Mouse (Mus musculus) neural tube, embryonic 15.5 days (tissue): ENCODE results near the gene Zfp524. TPM values are rescaled to one million over a fixed set of nuclear protein-coding genes. Genes with fewer than 3 reads are reported as not detected.

Experiments used
- ATAC-seq: fragments of 200-750 bp; cut with Nextera tagmentation; 2 replicates; pipeline ENCODE4 v1.8.0; 2017; ENCODE audit warnings: mild to moderate bottlenecking, moderate TSS enrichment, moderate library complexity; ENCODE audit not compliant: low FRiP score
- H3K27ac ChIP-seq: fragments of 300-500 bp; sonication (generic); replicated peaks from 2 replicates; pipeline ENCODE4 v1.5.1; 2015; ENCODE audit warnings: mild to moderate bottlenecking, inconsistent platforms
- H3K27me3 ChIP-seq: fragments of 300-500 bp; sonication (generic); replicated peaks from 2 replicates; pipeline ENCODE4 v1.6.1; 2015; ENCODE audit warnings: inconsistent platforms
- H3K36me3 ChIP-seq: fragments of 300-500 bp; sonication (generic); 2 replicates; pipeline ENCODE4 v1.6.1; 2015; ENCODE audit warnings: inconsistent platforms
- H3K4me1 ChIP-seq: fragments of 300-500 bp; sonication (generic); 2 replicates; pipeline ENCODE4 v1.6.1; 2015; ENCODE audit warnings: inconsistent platforms
- H3K4me2 ChIP-seq: fragments of 300-500 bp; sonication (generic); 2 replicates; pipeline ENCODE4 v1.6.1; 2015; ENCODE audit warnings: inconsistent platforms, mild to moderate bottlenecking, moderate library complexity
- H3K4me3 ChIP-seq: fragments of 300-500 bp; sonication (generic); replicated peaks from 2 replicates; pipeline ENCODE4 v1.5.1; 2015; ENCODE audit warnings: mild to moderate bottlenecking, inconsistent platforms
- H3K9ac ChIP-seq: fragments of 300-500 bp; sonication (generic); replicated peaks from 2 replicates; pipeline ENCODE4 v1.6.1; 2015; ENCODE audit warnings: mild to moderate bottlenecking, inconsistent platforms
- H3K9me3 ChIP-seq: fragments of 300-500 bp; sonication (generic); replicated peaks from 2 replicates; pipeline ENCODE4 v1.6.1; 2016; ENCODE audit warnings: inconsistent platforms
- WGBS: fragments of 180-500 bp; shearing (Covaris S2); methylation state at CpG from one replicate; pipeline ENCODE4 v1.1.7; 2015; ENCODE audit warnings: mixed read lengths; 5-methylcytosine and 5-hydroxymethylcytosine counted together
- polyA plus RNA-seq: library from polyadenylated mRNA; unstranded; fragments of >200 nt; fragmentation: Nextera tagmentation; extraction: Ambion mirVana; gene quantifications from 2 replicates; pipeline ENCODE4 v1.2.1, GENCODE M21; 2015

Gene Zfp524
- polyA plus RNA-seq, 1 experiment from 2014 or later: 7.3 TPM

GRCm38 (mm10) chr7:5036136-5036535, 21.9 kb downstream of the Zfp524 start:
- Histone ChIP-seq H3K4me3 (no peak overlapping the region), H3K4me1 (peaks cover 22% of the 10 kb centered on the region), H3K9me3 (peaks cover 5% of the 10 kb centered on the region), H3K27me3 (no peaks in the 10 kb centered on the region), H3K9ac (no peak overlapping the region), H3K4me2 (no peak overlapping the region), H3K36me3 (peaks cover 45% of the 10 kb centered on the region), H3K27ac (no peak overlapping the region)
- ATAC-seq: no peak
- 96% methylated on average over 9 of the region's 9 CpGs for whole genome bisulfite sequencing

DNA sequence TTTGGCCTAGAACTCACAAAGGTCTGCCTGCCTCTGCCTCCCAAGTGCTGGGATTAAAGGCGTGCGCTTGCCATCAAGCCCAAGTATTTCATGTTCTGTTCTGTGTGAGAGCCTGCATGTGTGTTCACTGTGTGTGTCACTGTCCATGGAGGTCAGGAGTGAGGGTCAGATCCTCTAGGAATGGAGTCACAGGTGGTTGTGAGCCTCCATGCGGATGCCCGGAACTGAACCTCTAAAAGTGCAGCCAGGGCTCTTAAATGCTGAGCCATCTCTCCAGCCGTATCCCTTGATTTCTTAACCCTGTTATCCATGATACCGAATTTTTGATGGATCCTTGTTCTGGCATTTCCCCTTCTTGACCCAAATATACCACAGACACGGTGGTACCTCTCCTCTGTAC, 22.8 kb downstream of the Zfp524 start:
- Histone ChIP-seq H3K9me3 (no peaks in the 10 kb centered on the region), H3K36me3 (peaks cover 36% of the 10 kb centered on the region), H3K4me3 (peak overlapping the region; percentile 61; the same call in 1 of the 2 replicates), H3K4me1 (peaks cover 22% of the 10 kb centered on the region), H3K27me3 (no peaks in the 10 kb centered on the region), H3K9ac (no peak overlapping the region), H3K4me2 (peak overlapping the region; percentile 68), H3K27ac (0 out of 2 replicates have a peak overlapping the region, but pooled peaks have one; percentile 99)
- WGBS: 94% methylated on average over 7 of the region's 7 CpGs
- ATAC-seq: no peak

GRCm38 (mm10) chr7:5037467-5037866, 23.3 kb downstream of the Zfp524 start:
- peak overlapping the region; percentile 68 for H3K4me2 ChIP-seq
- H3K9me3 ChIP-seq: no peaks in the 10 kb centered on the region
- H3K27me3 ChIP-seq: no peaks in the 10 kb centered on the region
- 81% methylated on average over 8 of the region's 8 CpGs for WGBS
- no peak for ATAC-seq
- 0 out of 2 replicates have a peak overlapping the region, but pooled peaks have one; percentile 74 for H3K9ac ChIP-seq
- peaks cover 22% of the 10 kb centered on the region for H3K4me1 ChIP-seq
- peaks cover 32% of the 10 kb centered on the region for H3K36me3 ChIP-seq
- peak overlapping the region; percentile 61 for H3K4me3 ChIP-seq
- H3K27ac ChIP-seq: peak overlapping the region; percentile 99

GRCm38 (mm10) chr7:5038109-5038732, 24.0 kb downstream of the Zfp524 start, which contains the start of gene Zfp784:
Gene Zfp784 (minus strand): TSS chr7:5038446.
- H3K9me3 ChIP-seq: no peaks in the 10 kb centered on the region
- ATAC-seq: peak; percentile 94
- peak within 1 kb of the TSS; percentile 74 for H3K9ac ChIP-seq
- WGBS: under 1% methylated on average over 48 of the region's 48 CpGs
- H3K27me3 ChIP-seq: no peaks in the 10 kb centered on the region
- H3K4me1 ChIP-seq: peaks cover 22% of the 10 kb centered on the region
- peak within 1 kb of the TSS; percentile 61 for H3K4me3 ChIP-seq
- H3K27ac ChIP-seq: peak within 1 kb of the TSS; percentile 99
- peak within 1 kb of the TSS; percentile 68 for H3K4me2 ChIP-seq
- peaks cover 24% of the 10 kb centered on the region for H3K36me3 ChIP-seq

- WGBS: 34% methylated on average over 5 of the region's 5 CpGs
- H3K9me3 ChIP-seq: no peaks in the 10 kb centered on the region
- H3K4me3 ChIP-seq: peak overlapping the region; percentile 61
- ATAC-seq: no peak
- peaks cover 17% of the 10 kb centered on the region for H3K36me3 ChIP-seq
- H3K27me3 ChIP-seq: no peaks in the 10 kb centered on the region
- H3K27ac ChIP-seq: peak overlapping the region; percentile 99
- peak overlapping the region; percentile 68 for H3K4me2 ChIP-seq
- H3K9ac ChIP-seq: peak overlapping the region; percentile 74
- H3K4me1 ChIP-seq: peaks cover 22% of the 10 kb centered on the region
These were observed 24.7 kb downstream of the Zfp524 start for GRCm38 (mm10) chr7:5038940-5039339.

GRCm38 (mm10) chr7:5044981-5045380, 30.8 kb downstream of the Zfp524 start:
- ATAC-seq: no peak
- H3K4me2 ChIP-seq: no peak overlapping the region
- no peaks in the 10 kb centered on the region for H3K27me3 ChIP-seq
- no peak overlapping the region for H3K27ac ChIP-seq
- H3K4me3 ChIP-seq: no peak overlapping the region
- no peak overlapping the region for H3K9ac ChIP-seq
- H3K4me1 ChIP-seq: 0 out of 2 replicates have a peak, but pooled peaks cover under 1% of the 10 kb centered on the region
- no peaks in the 10 kb centered on the region for H3K36me3 ChIP-seq
- no peaks in the 10 kb centered on the region for H3K9me3 ChIP-seq
- WGBS: 86% methylated on average over 2 of the region's 2 CpGs

DNA sequence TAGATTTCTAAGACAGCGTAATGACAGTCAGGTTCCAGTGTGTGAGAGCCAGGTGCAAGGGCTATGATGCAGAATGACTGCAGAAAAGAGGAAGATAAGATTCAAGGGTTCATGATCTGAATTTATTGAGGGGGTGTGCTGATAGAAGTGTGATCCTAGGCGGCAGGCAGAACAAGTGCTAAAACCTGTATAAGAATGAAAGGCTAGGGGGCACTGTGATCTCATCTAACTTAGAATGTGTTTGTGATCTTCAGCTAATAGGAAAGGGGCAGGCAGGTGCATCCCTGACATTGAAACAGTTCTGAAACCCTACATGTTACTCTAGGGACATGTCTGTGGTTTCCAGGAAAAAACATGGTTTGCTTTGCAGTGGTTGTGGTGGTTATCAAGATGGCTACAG, 31.9 kb downstream of the Zfp524 start:
- no peak for ATAC-seq
- H3K27ac ChIP-seq: no peak overlapping the region

GRCm38 (mm10) chr7:5047313-5047712, 33.1 kb downstream of the Zfp524 start:
- no peak overlapping the region for H3K9ac ChIP-seq
- no peaks in the 10 kb centered on the region for H3K9me3 ChIP-seq
- H3K4me2 ChIP-seq: no peak overlapping the region
- H3K27me3 ChIP-seq: no peaks in the 10 kb centered on the region
- ATAC-seq: no peak
- H3K4me3 ChIP-seq: no peak overlapping the region
- H3K4me1 ChIP-seq: peaks cover 15% of the 10 kb centered on the region
- 30% methylated on average over 2 of the region's 2 CpGs for WGBS
- no peak overlapping the region for H3K27ac ChIP-seq
- no peaks in the 10 kb centered on the region for H3K36me3 ChIP-seq

More for the DNA sequence above, 31.9 kb downstream of the Zfp524 start:
- Histone ChIP-seq H3K4me2 (no peak overlapping the region), H3K9ac (no peak overlapping the region), H3K27me3 (no peaks in the 10 kb centered on the region), H3K36me3 (no peaks in the 10 kb centered on the region), H3K4me3 (no peak overlapping the region), H3K4me1 (peaks cover 10% of the 10 kb centered on the region), H3K9me3 (no peaks in the 10 kb centered on the region)
- 70% methylated on average over 2 of the region's 2 CpGs for WGBS

GRCm38 (mm10) chr7:5051193-5052192, 37.3 kb downstream of the Zfp524 start, which contains the start of gene Zfp580:
Gene Zfp580 (plus strand): TSS chr7:5051538.
- peak; percentile 77 for ATAC-seq
- H3K9ac ChIP-seq: peak within 1 kb of the TSS; percentile 85
- H3K27me3 ChIP-seq: peaks cover 24% of the 10 kb centered on the region
- H3K9me3 ChIP-seq: no peaks in the 10 kb centered on the region
- under 1% methylated on average over 65 of the region's 65 CpGs for whole genome bisulfite sequencing
- H3K4me2 ChIP-seq: peak within 1 kb of the TSS; percentile 92
- H3K36me3 ChIP-seq: no peaks in the 10 kb centered on the region
- peaks cover 56% of the 10 kb centered on the region for H3K4me1 ChIP-seq
- peak within 1 kb of the TSS; percentile 90 for H3K27ac ChIP-seq
- peak within 1 kb of the TSS; percentile 66 for H3K4me3 ChIP-seq

- Histone ChIP-seq H3K36me3 (no peaks in the 10 kb centered on the region), H3K4me2 (peak overlapping the region; percentile 92), H3K4me1 (peaks cover 62% of the 10 kb centered on the region), H3K9me3 (no peaks in the 10 kb centered on the region), H3K27me3 (peaks cover 24% of the 10 kb centered on the region), H3K4me3 (peak overlapping the region; percentile 66), H3K27ac (peak overlapping the region; percentile 52), H3K9ac (peak overlapping the region; percentile 85)
- WGBS: 3% methylated on average over 12 of the region's 12 CpGs
- no peak for ATAC-seq
These were observed 38.2 kb downstream of the Zfp524 start for GRCm38 (mm10) chr7:5052438-5052837.

- no peak for ATAC-seq
- Histone ChIP-seq H3K4me1 (peaks cover 67% of the 10 kb centered on the region), H3K27ac (peak overlapping the region; percentile 52), H3K4me2 (peak overlapping the region; percentile 92), H3K36me3 (no peaks in the 10 kb centered on the region), H3K9ac (peak overlapping the region; percentile 85), H3K9me3 (no peaks in the 10 kb centered on the region), H3K27me3 (peaks cover 24% of the 10 kb centered on the region), H3K4me3 (peak overlapping the region; percentile 66)
- 3% methylated on average over 44 of the region's 45 CpGs for WGBS
These were observed 38.7 kb downstream of the Zfp524 start for GRCm38 (mm10) chr7:5052931-5053343.
